Comparison of ENCODE assay signal across 8 mouse cellular contexts in the genomic region with DNA sequence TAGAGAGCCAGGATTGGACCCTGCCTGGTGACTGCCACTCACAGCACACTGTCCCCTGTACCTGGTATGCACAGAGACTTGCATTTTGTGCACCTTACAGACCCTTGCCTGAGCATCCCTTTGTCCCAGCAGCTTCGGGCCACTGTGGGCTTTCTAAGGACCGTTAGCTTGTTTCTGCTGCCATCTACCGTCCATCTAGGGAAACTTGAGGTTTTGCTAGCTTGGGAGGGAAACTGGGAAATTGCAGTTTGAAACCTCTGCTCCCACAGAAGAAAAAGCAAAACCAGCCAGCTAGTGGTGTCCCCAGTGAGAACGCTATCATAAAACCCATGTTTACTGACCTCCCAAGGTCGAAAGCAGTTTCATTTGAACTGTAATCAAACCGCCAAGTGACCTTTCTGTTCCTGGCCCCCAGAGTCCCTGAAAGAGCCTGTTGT.
DNase-seq lines count a peak whose midpoint lies in the region; ATAC-seq lines count a peak whose summit lies in the region.
"Had no signal": no experiment of that assay in that cellular context is flagged by ENCODE, and none has a peak within 500 bp of the region (broad histone marks: within the 10 kb centered on the region; RNA-seq: fewer than 3 reads in every experiment).

No protein-coding gene starts in this region.

- H3K9ac ChIP-seq in forebrain, embryonic 13.5 days: 0 out of 2 replicates have a peak overlapping the region, but pooled peaks have one; percentile 27
- H3K9ac ChIP-seq in hindbrain, embryonic 14.5 days: 0 out of 2 replicates have a peak overlapping the region, but pooled peaks have one; percentile 31
- H3K9ac ChIP-seq: limb, embryonic 15.5 days had no signal

- no peak overlapping the region for H3K4me3 ChIP-seq in forebrain, embryonic 13.5 days
- H3K4me3 ChIP-seq in hindbrain, embryonic 14.5 days (replicated peaks; ENCODE audit: low read length): no peak overlapping the region
- H3K4me3 ChIP-seq: limb, embryonic 15.5 days had no signal

- 16% methylated on average over 6 of the region's 6 CpGs for WGBS in forebrain, embryonic 13.5 days
- 14% methylated on average over 6 of the region's 6 CpGs for WGBS in hindbrain, embryonic 14.5 days

- H3K27me3 ChIP-seq in forebrain, embryonic 13.5 days: no peaks in the 10 kb centered on the region
- H3K27me3 ChIP-seq in hindbrain, embryonic 14.5 days (ENCODE audit: control insufficient read depth, insufficient read depth, low read length): no peaks in the 10 kb centered on the region
- H3K27me3 ChIP-seq: limb, embryonic 15.5 days had no signal

- H3K9me3 ChIP-seq in forebrain, embryonic 13.5 days (replicated peaks): no peaks in the 10 kb centered on the region
- H3K9me3 ChIP-seq in hindbrain, embryonic 14.5 days (ENCODE audit: control insufficient read depth, low read length): no peaks in the 10 kb centered on the region
- H3K9me3 ChIP-seq: limb, embryonic 15.5 days had no signal

- H3K36me3 ChIP-seq in forebrain, embryonic 13.5 days (ENCODE audit: poor library complexity, severe bottlenecking): peaks cover 20% of the 10 kb centered on the region
- H3K36me3 ChIP-seq in hindbrain, embryonic 14.5 days (replicated peaks; ENCODE audit: control insufficient read depth, insufficient read depth): peaks cover 10% of the 10 kb centered on the region

- peak; percentile 83 for ATAC-seq in forebrain, embryonic 13.5 days
- peak; percentile 85 for ATAC-seq in hindbrain, embryonic 14.5 days (ENCODE audit: low FRiP score)

- DNase-seq in NIH3T3 (ENCODE audit: low read depth): peak; percentile 87
- DNase-seq in brain, embryonic 18.5 days (ENCODE audit: low read depth, low spot score): peak; percentile 72
- DNase-seq in hindbrain, embryonic 14.5 days (ENCODE audit: low spot score): peak; percentile 92
- DNase-seq in layer of hippocampus, adult 9-10 months (ENCODE audit: low spot score): peak; percentile 59
- peak; percentile 71 for DNase-seq in lung, postnatal 36 days
- DNase-seq in right cerebral cortex, postnatal 14 days: peak; percentile 51

- no peak overlapping the region for H3K4me2 ChIP-seq in forebrain, embryonic 13.5 days
- no peak overlapping the region for H3K4me2 ChIP-seq in hindbrain, embryonic 14.5 days (replicated peaks)
- H3K4me2 ChIP-seq: limb, embryonic 15.5 days had no signal

- no peak overlapping the region for H3K27ac ChIP-seq in forebrain, embryonic 13.5 days
- peak overlapping the region; percentile 54; the same call in 1 of the 2 replicates for H3K27ac ChIP-seq in hindbrain, embryonic 14.5 days
- H3K27ac ChIP-seq: limb, embryonic 15.5 days had no signal

- peaks cover 12% of the 10 kb centered on the region for H3K4me1 ChIP-seq in forebrain, embryonic 13.5 days
- H3K4me1 ChIP-seq in hindbrain, embryonic 14.5 days (replicated peaks; ENCODE audit: control insufficient read depth, insufficient read depth, low read length): peaks cover 9% of the 10 kb centered on the region
- H3K4me1 ChIP-seq: limb, embryonic 15.5 days had no signal
